Mouse (Mus musculus) cortical plate, adult 2 months (tissue): ENCODE measurements around the gene Palld.

ENCODE experiments used
- CTCF ChIP-seq: fragments of 200-500 bp; IDR thresholded peaks from 2 replicates; pipeline ENCODE4 v1.5.1; 2011; ENCODE audit warnings: mild to moderate bottlenecking, control low read depth, low read length; ENCODE audit not compliant: insufficient read depth; ENCODE audit errors: extremely low read depth
- POLR2A ChIP-seq: fragments of 200-500 bp; IDR thresholded peaks from 2 replicates; pipeline ENCODE4 v1.6.1; 2011; ENCODE audit warnings: mild to moderate bottlenecking, low read length, control low read depth; ENCODE audit not compliant: insufficient read depth; ENCODE audit errors: extremely low read depth

DNA sequence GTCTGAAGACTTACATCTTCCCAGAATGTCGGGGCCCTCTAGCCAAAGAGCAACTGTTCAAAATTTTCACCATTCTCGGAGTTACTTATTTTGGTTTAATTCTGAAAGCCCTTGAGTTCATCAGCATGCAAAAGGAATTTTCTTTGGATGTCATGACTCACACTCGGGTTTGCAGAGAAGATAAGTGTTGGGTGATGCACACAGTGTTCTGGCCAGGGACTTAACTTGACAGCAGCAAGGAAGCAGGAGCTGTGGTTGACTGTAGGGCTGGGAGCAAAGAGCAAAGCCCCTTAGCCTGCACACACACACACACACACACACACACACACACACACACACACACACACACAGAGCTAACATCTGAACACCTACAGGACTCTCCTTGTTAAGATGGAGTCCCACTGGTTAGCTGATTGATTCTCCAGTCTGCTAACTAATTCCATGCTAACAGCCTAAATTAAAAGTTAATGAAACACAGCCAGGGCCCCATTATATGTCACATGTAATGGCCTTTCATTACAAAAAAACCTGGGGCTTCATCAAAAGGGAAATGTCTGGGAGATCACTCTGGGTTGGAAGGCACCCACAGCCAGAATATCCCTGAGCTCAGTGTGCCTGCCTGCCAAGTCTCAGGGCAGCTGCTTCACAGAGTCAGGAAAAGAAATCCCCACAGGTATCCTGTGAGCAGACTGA, 273.4 kb downstream of the Palld start:
- TF ChIP-seq CTCF (no peak), POLR2A (no peak)
